Mouse (Mus musculus) brain, embryonic 14.5 days (tissue): ENCODE results near the gene Fjx1. TPM values are rescaled to one million over a fixed set of nuclear protein-coding genes. Genes with fewer than 3 reads are reported as not detected.

Experiments
- DNase-seq: peaks from one replicate; pipeline ENCODE4 v3.0.0-alpha.2; 2011; ENCODE audit warnings: low read depth
- CTCF ChIP-seq: fragments of 200-500 bp; IDR thresholded peaks from 2 replicates; pipeline ENCODE4 v1.5.1; 2012; ENCODE audit warnings: inconsistent platforms, mild to moderate bottlenecking, moderate library complexity, borderline replicate concordance; ENCODE audit not compliant: insufficient read depth, insufficient read length; ENCODE audit errors: extremely low read depth
- POLR2A ChIP-seq: fragments of 200-500 bp; IDR thresholded peaks from 2 replicates; pipeline ENCODE4 v1.6.1; 2012; ENCODE audit warnings: mild to moderate bottlenecking, inconsistent platforms, borderline replicate concordance; ENCODE audit not compliant: poor library complexity, insufficient read depth, insufficient read length, severe bottlenecking; ENCODE audit errors: extremely low read depth
- polyA plus RNA-seq: library from polyadenylated mRNA; depleted of rRNA; stranded (reverse); fragments of >200 nt; gene quantifications from 2 replicates; pipeline ENCODE4 v1.2.3, GENCODE M21; 2012

The Fjx1 gene
- polyA plus RNA-seq, 1 experiment = 59.1 TPM

DNA sequence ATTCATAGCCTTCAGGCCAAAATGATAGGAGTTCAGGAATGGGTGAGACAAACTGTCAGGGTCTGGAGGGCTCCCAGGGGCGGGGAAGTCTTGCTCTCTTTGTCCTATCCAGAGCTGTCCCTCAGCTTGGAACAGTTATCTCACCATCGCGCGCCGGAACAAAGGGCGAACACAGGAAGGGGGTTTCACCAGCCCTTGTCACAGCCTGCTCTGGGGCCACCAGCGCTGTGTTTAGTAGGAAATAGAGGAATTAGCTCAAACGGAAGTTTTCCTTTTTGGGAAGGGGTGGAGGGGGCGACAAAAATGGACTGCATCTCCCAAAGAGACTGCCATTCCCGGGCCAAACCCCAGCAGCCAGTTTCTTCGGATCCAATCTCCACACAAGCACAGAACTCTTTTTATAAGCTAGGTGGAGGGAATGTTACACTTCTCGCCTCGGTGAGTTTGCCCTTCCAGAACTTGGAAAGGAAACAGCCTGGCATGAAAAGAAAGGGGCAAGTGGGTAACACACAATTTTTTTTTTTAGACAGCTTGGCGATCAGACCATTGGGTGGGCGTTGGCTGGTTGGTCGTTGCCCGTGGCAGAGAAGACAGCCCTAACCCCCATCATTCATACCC lies 2.6 kb downstream of the Fjx1 start:
- DNase-seq = peak; percentile 86
- no peak for TF ChIP-seq CTCF
- 0 out of 2 replicates have a peak, but pooled peaks have one; percentile 4 for TF ChIP-seq POLR2A

DNA sequence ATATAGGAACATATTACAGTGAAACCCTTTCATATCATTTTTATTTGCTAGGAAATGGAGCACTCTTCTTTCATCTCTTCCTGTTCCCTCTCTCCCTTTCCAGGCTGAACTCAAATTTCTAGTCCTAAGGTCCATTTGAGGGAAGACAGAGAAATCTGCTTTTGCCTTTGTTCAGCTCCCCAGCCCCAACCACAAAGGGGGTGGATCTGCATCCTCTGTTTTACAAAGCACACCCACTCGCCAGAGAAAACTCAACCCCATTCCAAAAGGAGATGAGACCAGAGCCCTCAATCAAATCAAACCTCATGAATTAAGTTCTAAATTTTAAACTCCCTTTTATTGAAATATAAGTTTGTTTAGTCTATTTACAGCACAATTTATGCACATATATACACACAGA lies 3.2 kb downstream of the Fjx1 start:
- DNase-seq = peak; percentile 51
- TF ChIP-seq POLR2A (no peak), CTCF (no peak)

DNA sequence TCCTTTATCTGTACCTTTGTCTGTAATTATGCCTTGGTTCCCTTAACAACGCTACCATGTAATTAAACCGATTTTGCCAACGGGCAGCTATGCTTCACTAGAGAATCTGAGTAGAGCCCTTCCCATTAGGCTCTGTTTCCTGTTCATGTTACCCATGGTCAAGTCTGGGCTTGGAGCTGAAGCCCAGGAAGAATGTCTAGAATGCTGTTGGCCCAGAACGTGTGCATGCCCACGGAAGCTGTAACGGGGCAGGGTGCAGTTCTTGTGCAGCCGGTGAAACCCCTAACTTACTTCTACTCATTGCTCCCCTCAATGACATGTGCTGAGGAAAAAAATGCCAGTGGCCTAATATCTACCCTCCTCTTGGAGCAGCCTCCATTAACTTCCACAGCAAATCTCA lies 4.5 kb downstream of the Fjx1 start:
- peak; percentile 59 for DNase-seq
- TF ChIP-seq POLR2A = no peak
- no peak for TF ChIP-seq CTCF

DNA sequence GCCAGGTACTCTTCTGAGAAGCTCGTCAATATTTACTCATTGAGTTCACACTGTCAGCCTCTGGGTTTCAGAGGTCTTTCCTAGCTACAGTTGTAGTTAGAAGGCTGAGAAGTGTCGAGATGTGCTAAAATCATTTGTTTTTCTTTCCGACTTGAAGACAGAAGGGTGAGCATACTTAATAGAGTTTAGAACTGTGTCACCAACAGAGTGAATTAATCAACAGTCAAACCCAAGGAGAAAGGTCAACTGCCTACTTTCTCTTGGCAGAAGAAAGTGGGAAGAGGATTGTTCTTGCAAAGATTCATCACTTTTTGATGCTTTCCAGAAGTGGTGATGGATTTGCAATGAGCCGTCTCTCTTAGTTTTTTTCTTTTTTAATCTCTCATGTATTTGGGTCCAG lies 5.4 kb downstream of the Fjx1 start:
- no peak for DNase-seq
- TF ChIP-seq CTCF (no peak), POLR2A (no peak)

DNA sequence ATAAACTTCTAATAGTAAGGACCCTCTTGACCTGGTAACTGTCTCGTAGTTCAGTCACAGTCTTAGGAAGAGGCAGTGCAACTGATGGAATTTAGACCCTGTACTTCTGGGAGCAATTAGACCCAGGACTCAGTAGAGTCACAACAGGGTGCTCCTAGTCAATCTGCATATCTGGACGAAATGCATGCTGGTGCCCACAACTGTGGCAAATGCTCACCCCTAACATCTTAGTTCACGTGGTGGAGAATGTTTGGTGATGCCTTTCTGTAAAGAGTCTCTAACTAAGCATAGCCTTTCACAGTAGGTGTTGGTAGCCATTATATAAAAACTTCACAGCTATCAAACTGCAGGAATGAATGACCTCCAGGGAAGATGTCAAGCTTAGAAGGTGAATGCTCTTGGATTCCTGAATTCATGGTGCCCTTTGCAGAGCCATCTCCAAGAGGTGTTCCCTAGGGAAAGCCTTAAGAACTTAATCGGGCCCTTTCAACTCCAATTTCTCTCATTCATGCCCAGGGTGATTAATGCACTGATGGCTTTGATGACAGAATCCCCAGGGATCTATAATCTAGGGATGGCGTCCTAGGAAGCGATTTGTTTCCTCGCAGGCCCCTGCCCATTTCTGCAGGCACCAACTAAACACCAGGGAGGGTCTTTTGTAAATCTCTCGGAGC lies 14.8 kb downstream of the Fjx1 start:
- no peak for DNase-seq
- TF ChIP-seq CTCF (no peak), POLR2A (no peak)

DNA sequence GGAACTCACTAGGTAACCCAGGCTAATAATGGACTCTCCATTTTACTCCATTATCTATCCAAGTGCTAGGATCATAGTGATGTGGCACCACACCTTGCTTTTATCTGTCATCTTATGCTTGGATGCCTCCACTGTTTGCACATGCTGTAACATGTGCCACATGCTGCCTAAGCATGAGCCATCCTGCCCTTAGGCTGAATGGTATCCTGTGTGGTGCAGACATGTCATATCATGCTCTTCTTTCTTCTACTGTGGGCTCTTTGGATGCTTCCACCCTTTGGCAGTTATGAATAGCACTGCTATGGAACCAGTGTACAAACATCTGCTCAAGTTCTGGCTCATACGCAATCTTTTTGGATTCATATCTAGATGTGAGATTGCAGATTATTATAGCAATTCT lies 18.4 kb downstream of the Fjx1 start:
- no peak for TF ChIP-seq CTCF
- no peak for TF ChIP-seq POLR2A

DNA sequence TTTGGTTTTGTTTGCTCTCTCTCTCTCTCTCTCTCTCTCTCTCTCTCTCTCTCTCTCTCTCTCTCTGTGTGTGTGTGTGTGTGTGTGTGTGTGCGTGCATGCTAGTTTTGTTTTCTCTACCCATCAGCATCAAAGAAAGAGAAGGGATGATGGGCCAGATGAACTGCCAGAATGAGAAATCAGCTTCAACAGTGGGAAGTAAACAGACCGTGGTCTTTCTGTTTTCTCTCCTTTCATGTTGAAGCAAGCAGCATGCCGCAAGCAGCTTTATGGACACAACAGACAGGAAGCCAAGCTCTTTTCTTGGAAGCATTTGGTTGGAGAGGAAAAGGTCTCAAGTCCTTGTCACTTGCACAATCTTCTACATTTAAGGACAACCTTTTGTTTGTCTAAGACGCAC lies 21.2 kb downstream of the Fjx1 start:
- TF ChIP-seq POLR2A (no peak), CTCF (no peak)
- no peak for DNase-seq

More for the DNA sequence above, 18.4 kb downstream of the Fjx1 start:
- DNase-seq = no peak

DNA sequence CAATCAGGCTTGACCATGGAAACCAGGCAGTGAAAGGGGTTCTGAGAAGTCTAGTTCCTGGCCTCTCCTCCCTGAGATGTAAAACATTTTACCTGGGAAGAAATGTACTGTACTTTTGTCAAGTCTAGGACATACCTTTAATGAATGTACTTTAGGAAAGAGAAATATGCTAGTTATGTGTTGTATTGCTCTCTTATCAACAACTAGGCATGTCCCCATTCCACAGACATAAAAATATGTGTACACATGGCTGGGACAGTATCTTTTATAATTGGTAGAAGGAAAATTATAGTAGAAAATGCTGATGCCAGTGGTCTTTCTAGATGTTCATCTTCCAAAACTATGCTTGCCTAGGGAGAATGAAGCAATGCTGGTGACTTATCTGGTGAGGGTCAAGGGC lies 24.3 kb downstream of the Fjx1 start:
- no peak for DNase-seq
- TF ChIP-seq CTCF = no peak

DNA sequence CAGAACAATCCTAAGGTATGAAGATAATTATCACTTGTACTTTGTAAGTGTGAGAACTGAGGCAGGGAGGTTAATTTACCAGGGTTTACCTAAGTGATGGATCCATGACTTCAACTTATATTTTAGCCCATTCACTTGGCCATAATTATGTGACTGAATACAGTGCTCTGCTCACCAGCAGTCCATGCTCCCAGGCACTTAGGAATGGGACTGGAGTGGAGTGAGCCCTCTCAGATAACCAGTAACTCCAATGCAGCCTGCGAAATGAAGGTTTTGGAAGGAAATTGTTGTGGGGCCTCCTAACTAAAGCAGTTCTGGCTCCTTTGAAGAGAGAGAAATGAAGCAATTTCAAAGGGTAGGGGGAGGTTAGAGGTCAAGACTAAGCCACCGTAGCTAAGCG lies 25.9 kb downstream of the Fjx1 start:
- TF ChIP-seq CTCF (no peak), POLR2A (no peak)
- DNase-seq = no peak

DNA sequence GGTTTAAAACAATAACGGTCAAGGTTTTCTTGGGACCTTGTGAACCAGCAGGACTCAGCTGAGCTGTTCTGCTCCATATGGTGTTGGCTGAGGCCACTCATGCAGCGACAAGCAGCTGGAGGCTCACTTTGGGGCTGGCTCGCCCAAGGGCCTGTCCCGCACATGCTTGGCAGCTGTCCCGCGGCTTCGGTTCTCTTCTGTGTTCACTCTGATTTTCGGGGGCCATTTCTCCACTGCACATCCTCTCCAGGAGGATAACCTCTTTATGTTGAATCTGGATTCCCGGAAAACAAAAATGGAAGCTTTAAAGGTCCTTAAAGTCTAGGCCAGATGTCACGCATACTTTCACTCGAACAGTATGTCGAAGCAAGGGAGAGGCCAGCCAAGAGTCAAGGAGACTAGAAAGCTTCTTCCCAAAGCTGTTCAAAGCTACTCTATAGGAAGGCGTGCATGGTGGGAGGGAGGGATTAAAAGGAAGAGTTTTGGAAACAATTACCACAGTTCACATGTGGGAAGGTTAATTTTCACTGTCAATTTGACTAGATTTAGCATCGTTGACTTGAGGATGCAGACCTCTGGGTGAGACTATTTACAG lies 36.1 kb downstream of the Fjx1 start:
- no peak for DNase-seq
- TF ChIP-seq CTCF (no peak), POLR2A (no peak)

DNA sequence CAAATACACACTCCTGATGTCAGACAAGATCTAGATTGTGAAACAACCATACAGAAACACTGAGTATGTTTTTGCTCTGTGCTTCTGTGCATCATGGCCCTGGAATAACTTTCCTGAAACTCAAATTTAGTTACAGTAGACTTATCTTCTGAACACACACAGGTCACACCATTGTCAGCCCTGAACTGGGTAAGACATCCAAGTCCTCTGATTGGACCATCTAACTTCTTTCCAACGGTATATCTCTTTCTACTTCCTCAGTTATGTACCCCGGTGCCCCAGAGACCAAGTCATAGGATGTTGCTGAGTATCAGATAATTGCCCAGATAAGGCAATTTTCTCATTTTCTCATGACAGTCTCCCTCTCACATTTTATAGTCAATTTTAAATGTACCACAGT lies 39.6 kb downstream of the Fjx1 start:
- TF ChIP-seq POLR2A (no peak), CTCF (no peak)
- DNase-seq = no peak

DNA sequence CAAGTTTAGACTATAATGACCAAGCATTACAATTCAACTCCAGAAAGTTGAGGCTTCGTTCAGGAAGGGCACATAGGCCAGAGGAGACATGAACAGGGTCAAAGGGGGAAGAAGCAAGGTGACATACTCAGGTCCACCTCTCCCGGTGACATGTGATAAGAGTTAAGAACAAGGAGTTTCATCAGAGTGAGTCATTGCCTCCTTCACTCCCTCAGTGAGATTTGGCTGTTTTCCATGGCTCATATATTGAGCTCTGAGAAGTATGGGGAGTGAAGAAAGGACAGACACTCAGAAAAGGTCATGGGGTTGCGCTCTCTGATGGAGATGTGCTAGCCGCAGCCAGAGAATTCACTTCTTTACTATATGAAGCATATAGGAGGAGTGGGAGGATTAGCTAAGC lies 41.7 kb downstream of the Fjx1 start:
- TF ChIP-seq POLR2A = no peak
- TF ChIP-seq CTCF = no peak

DNA sequence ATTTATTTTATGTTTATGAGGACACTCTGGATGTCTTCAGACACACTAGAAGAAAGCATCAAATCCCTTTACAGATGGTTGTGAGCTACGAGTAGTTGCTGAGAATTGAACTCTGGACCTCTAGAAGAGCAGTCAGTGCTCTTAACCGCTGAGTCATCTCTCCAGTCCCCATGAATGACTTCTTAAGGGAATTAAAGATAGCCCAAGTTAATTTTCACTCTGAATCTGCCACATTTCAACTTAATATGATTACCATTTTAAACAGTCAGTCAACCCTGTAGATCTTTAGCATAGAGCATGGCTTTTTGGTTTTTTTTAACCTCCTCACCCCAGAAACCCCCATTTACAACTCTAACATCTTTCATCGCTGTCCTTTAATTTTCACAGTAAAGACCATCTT lies 42.6 kb downstream of the Fjx1 start:
- DNase-seq = no peak
- no peak for TF ChIP-seq CTCF

More for the DNA sequence above, 41.7 kb downstream of the Fjx1 start:
- no peak for DNase-seq
